Mouse (Mus musculus) CD4-positive helper T cell, adult 2 months (primary cell): ENCODE measurements around the gene Olfr1501.
"Not testable (repeated sequence)": the region's sequence is repeated elsewhere in the genome, so short reads cannot be mapped to it uniquely, and the experiment has no call there.

Experiments
- DNase-seq: peaks from one replicate; pipeline ENCODE4 v3.0.0-alpha.2; 2012; ENCODE audit warnings: low read depth, missing footprints, low spot score

The Olfr1501 gene

DNA sequence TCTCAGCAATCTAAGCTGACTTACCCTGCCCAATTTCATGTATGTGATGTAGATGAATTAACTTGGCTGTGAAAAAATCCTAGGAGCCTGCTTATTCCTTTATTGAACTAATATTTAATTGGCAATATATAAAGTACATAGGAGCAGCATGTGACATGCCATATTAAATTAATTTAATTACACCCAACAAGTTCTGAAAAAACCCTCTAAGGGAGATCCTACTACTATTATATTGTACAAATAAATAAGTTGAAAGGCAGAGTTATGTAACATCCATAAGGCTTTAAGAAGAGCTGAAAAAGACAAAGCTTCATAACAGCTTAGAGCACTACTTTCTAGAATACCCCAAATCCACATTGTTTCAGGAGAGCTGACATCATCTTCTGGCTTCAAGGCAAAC, at the start of gene Olfr1501:
TSS of gene Olfr1501 (minus strand) at position 101 of the 400 bp plus-strand sequence.
- not testable (repeated sequence) for DNase-seq

DNA sequence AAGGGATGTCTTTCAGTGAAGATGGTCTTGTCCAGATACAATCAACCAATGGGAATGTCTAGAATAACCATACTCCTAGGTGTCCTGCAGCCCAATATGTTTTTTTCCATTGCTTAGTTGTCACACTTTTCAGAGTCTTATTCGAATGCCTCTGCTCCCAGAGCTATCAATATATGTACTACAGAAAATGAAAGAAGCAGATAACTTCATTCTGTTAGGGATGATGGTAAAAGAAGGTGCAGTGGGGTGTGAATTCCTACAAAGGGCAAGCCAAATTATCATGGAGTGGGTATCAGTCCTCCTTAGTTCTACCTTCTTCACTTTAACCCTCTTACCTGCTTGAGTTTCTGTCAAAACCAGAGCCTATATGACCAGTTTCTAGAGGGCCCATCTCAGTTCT, 47.3 kb upstream of the Olfr1501 start, which contains the start of gene Olfr1504:
TSS of gene Olfr1504 (minus strand) at position 101 of the 400 bp plus-strand sequence.
- DNase-seq = no peak

GRCm38 (mm10) chr19:13861495-13861894, 11.0 kb upstream of the Olfr1501 start, which contains the start of gene Olfr1502:
Gene Olfr1502 (plus strand): TSS chr19:13861795.
- DNase-seq = no peak

DNA sequence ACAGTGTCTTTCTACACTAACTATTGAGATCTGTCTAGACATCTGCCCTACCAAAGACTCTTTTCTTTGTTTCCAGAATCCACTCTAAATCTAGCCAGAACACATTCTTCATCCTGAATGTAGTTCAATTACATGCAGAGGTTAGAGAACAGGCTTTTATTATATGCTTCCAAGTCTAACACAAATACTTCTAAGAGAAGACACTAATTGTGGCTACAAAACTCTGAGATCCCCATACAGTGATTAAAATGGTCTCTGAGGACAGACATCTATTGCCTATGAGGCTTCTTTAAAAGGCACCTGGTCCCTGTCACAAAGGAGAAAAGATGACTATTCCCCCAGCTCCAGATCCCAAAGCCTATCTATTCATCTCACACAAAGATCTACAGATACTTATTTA, 20.1 kb downstream of the Olfr1501 start, which contains the start of gene Olfr1500:
TSS of gene Olfr1500 (minus strand) at position 101 of the 400 bp plus-strand sequence.
- no peak for DNase-seq

DNA sequence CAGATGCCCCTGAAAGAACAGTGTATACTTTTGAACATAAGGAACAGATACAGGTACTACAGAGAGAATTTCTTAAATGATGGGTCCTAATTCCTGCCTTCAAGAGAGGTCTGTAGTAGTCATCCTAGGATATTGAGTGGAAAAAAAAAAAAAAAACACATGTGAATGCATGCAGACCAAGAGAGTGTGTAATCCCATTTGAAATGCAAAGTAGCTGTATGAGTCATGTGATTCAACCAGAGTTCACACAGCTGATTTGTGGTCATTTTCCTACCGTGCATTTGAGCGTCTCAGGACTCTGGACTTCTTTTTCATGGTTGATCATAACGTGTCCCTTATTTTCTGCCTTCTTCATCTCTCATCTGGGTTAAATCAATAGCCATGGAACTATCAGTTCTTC, 22.0 kb downstream of the Olfr1501 start:
- no peak for DNase-seq

DNA sequence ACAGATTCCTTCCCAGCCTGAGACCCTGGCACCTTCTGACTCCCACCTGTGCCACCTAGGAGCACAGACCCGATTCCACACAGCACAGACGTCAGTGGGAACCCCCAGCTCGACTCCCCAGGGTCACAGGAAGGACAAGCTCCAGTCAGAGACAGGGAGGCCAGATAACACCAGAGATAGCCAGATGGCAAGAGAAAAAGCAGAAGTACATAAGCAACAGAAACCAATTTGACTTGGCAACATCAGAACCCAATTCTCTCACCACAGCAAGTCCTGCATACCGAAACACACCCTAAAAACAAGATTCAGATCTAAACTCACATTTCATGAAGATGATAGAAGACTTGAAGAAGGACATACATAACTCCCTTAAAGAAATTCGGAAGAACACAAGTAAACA, 29.6 kb downstream of the Olfr1501 start:
- no peak for DNase-seq

- DNase-seq = no peak
These were observed 31.1 kb downstream of the Olfr1501 start, which contains the start of gene Olfr1499 for GRCm38 (mm10) chr19:13819347-13819746. Gene Olfr1499 (minus strand): TSS chr19:13819447.

DNA sequence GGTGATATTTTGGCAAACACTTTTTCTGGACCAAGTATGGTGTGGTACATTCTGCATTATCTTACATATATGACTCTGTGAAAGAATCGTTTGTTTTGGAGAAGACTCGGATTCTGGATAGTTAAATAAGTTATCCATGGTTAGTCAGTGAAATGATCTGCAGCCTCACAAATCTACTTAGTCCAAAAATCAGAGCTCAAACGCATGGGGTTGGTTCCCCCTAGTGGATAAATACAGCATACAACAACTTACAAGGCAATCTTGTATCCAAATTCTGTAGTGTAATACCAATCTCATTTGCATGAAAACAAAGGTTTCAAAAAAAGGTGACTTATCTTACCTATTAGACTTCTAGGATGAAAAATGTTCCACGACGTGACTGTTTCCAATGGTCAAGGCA, 31.7 kb downstream of the Olfr1501 start:
- no peak for DNase-seq

GRCm38 (mm10) chr19:13812823-13813222, 37.7 kb downstream of the Olfr1501 start:
- DNase-seq = no peak

- DNase-seq = not testable (repeated sequence)
These were observed 45.0 kb downstream of the Olfr1501 start for GRCm38 (mm10) chr19:13805486-13805885.

GRCm38 (mm10) chr19:13798102-13798501, 52.4 kb downstream of the Olfr1501 start, which contains the start of gene Olfr1497:
Gene Olfr1497 (minus strand): TSS chr19:13798202.
- no peak for DNase-seq
